Mouse (Mus musculus) MEL (cell line): Measurements from ENCODE around the gene Pipox. TPM values are rescaled to one million over a fixed set of nuclear protein-coding genes. Genes with fewer than 3 reads are reported as not detected.

Experiments
- DNase-seq: peaks from one replicate; pipeline ENCODE4 v3.0.0; 2011; ENCODE audit warnings: low read depth, low spot score
- H3K27ac ChIP-seq: 2 replicates; pipeline ENCODE4 v1.5.1; 2012; ENCODE audit warnings: low read depth, mild to moderate bottlenecking, control low read depth, low read length, moderate library complexity; ENCODE audit not compliant: control insufficient read depth
- H3K27me3 ChIP-seq, 2 experiments: fragments of 150-350 bp in 1 of 2; sonication (generic) in 1 of 2; 2 replicates each; pipeline ENCODE4 v1.6.1; 2012; ENCODE audit warnings: low read length in 2 of 2, mild to moderate bottlenecking in 2 of 2, improper control_type of control experiment in 1 of 2, moderate library complexity in 1 of 2; ENCODE audit not compliant: insufficient read depth in 2 of 2, control insufficient read depth in 1 of 2
- H3K36me3 ChIP-seq, 2 experiments: 2 replicates each; pipeline ENCODE4 v1.6.1; 2012 to 2014; ENCODE audit warnings: low read length in 2 of 2, improper control_type of control experiment in 1 of 2, inconsistent platforms in 1 of 2, mild to moderate bottlenecking in 1 of 2; ENCODE audit not compliant: insufficient read depth in 2 of 2, control insufficient read depth in 1 of 2
- H3K4me1 ChIP-seq, 2 experiments: fragments of 150-350 bp in 1 of 2; sonication (generic) in 1 of 2; 2 replicates each; pipeline ENCODE4 v1.6.1; 2012; ENCODE audit warnings: low read length in 2 of 2, improper control_type of control experiment in 1 of 2, mild to moderate bottlenecking in 1 of 2; ENCODE audit not compliant: insufficient read depth in 2 of 2, control insufficient read depth in 1 of 2
- H3K4me3 ChIP-seq, 2 experiments: fragments of 150-350 bp in 1 of 2; sonication (generic) in 1 of 2; 2 replicates each; pipeline ENCODE4 v1.5.1; 2012; ENCODE audit warnings: low read depth in 2 of 2, low read length in 2 of 2, mild to moderate bottlenecking in 2 of 2, moderate library complexity in 2 of 2, control low read depth in 1 of 2, improper control_type of control experiment in 1 of 2; ENCODE audit not compliant: control insufficient read depth in 1 of 2, insufficient read depth in 1 of 2
- H3K79me2 ChIP-seq: 2 replicates; pipeline ENCODE4 v1.6.1; 2012; ENCODE audit warnings: mild to moderate bottlenecking, low read length, moderate library complexity; ENCODE audit not compliant: control insufficient read depth, poor library complexity, insufficient read depth
- H3K9ac ChIP-seq: 2 replicates; pipeline ENCODE4 v1.6.1; 2012; ENCODE audit warnings: low read depth, mild to moderate bottlenecking, control low read depth, low read length, moderate library complexity; ENCODE audit not compliant: control insufficient read depth, poor library complexity, severe bottlenecking
- H3K9me3 ChIP-seq: fragments of 150-350 bp; sonication (generic); replicated peaks from 2 replicates; pipeline ENCODE4 v1.6.1; 2012; ENCODE audit warnings: mild to moderate bottlenecking, low read length, improper control_type of control experiment, moderate library complexity; ENCODE audit not compliant: insufficient read depth
- CHD2 ChIP-seq: IDR thresholded peaks from 2 replicates; pipeline ENCODE4 v1.6.1; 2011; ENCODE audit warnings: low read length, improper control_type of control experiment
- CTCF ChIP-seq, 3 experiments: IDR thresholded peaks in 2 of 3; conservative IDR thresholded peaks in 1 of 3; 2 replicates each; pipeline ENCODE4 v1.5.1; 2011 to 2012; ENCODE audit warnings: low read length in 3 of 3, low read depth in 2 of 3, mild to moderate bottlenecking in 2 of 3, improper control_type of control experiment in 1 of 3, inconsistent platforms in 1 of 3, mixed read lengths in 1 of 3, moderate library complexity in 1 of 3; ENCODE audit not compliant: control insufficient read depth in 1 of 3, insufficient read depth in 1 of 3, poor library complexity in 1 of 3, severe bottlenecking in 1 of 3
- ETS1 ChIP-seq: IDR thresholded peaks from 2 replicates; pipeline ENCODE4 v1.6.1; 2012; ENCODE audit warnings: low read depth, mild to moderate bottlenecking, inconsistent platforms, low read length, improper control_type of control experiment, moderate library complexity
- JUND ChIP-seq: IDR thresholded peaks from 2 replicates; pipeline ENCODE4 v1.6.1; 2011; ENCODE audit warnings: low read depth, mild to moderate bottlenecking, improper control_type of control experiment, low read length
- MAX ChIP-seq: IDR thresholded peaks from 2 replicates; pipeline ENCODE4 v1.6.1; 2011; ENCODE audit warnings: low read length, improper control_type of control experiment
- MYB ChIP-seq: IDR thresholded peaks from 2 replicates; pipeline ENCODE4 v1.6.1; 2011; ENCODE audit warnings: mild to moderate bottlenecking, low read depth, low read length, improper control_type of control experiment
- MYC ChIP-seq: IDR thresholded peaks from 2 replicates; pipeline ENCODE4 v1.6.1; 2011; ENCODE audit warnings: low read depth, mild to moderate bottlenecking, low read length, improper control_type of control experiment, moderate library complexity
- NRF1 ChIP-seq: IDR thresholded peaks from 2 replicates; pipeline ENCODE4 v1.6.1; 2014; ENCODE audit warnings: low read depth, mild to moderate bottlenecking, inconsistent platforms, low read length, improper control_type of control experiment, moderate library complexity; ENCODE audit not compliant: poor library complexity, insufficient read depth, severe bottlenecking
- POLR2A ChIP-seq, 2 experiments: IDR thresholded peaks; 2 replicates each; pipeline ENCODE4 v1.6.1; 2011 to 2012; ENCODE audit warnings: low read length in 2 of 2, mild to moderate bottlenecking in 2 of 2, control low read depth in 1 of 2, improper control_type of control experiment in 1 of 2, low read depth in 1 of 2, moderate library complexity in 1 of 2; ENCODE audit not compliant: control insufficient read depth in 1 of 2, insufficient read depth in 1 of 2, poor library complexity in 1 of 2
- RAD21 ChIP-seq: IDR thresholded peaks from 2 replicates; pipeline ENCODE4 v1.6.1; 2011; ENCODE audit warnings: mild to moderate bottlenecking, low read depth, low read length, improper control_type of control experiment
- SIN3A ChIP-seq: IDR thresholded peaks from 2 replicates; pipeline ENCODE4 v1.6.1; 2012; ENCODE audit warnings: low read length, improper control_type of control experiment, inconsistent platforms
- TBP ChIP-seq: IDR thresholded peaks from 2 replicates; pipeline ENCODE4 v1.8.0; 2011; ENCODE audit warnings: low read depth, low read length, improper control_type of control experiment
- UBTF ChIP-seq: IDR thresholded peaks from 2 replicates; pipeline ENCODE4 v1.6.1; 2012; ENCODE audit warnings: low read depth, mild to moderate bottlenecking, inconsistent platforms, low read length, improper control_type of control experiment, moderate library complexity, borderline replicate concordance; ENCODE audit not compliant: insufficient read depth
- USF1 ChIP-seq: IDR thresholded peaks from 2 replicates; pipeline ENCODE4 v1.6.1; 2014; ENCODE audit warnings: low read depth, mild to moderate bottlenecking, inconsistent platforms, low read length, improper control_type of control experiment, moderate library complexity
- ZC3H11A ChIP-seq: IDR thresholded peaks from 2 replicates; pipeline ENCODE4 v1.6.1; 2012; ENCODE audit warnings: low read depth, mild to moderate bottlenecking, inconsistent platforms, low read length, improper control_type of control experiment
- ZKSCAN1 ChIP-seq: IDR thresholded peaks from 2 replicates; pipeline ENCODE4 v1.6.1; 2012; ENCODE audit warnings: low read depth, mild to moderate bottlenecking, inconsistent platforms, low read length, improper control_type of control experiment, moderate library complexity
- ZNF384 ChIP-seq: IDR thresholded peaks from 2 replicates; pipeline ENCODE4 v1.6.1; 2012; ENCODE audit warnings: low read depth, mild to moderate bottlenecking, inconsistent platforms, low read length, improper control_type of control experiment
- polyA plus RNA-seq, 2 experiments: library from polyadenylated mRNA; stranded (reverse) in 1 of 2; unstranded in 1 of 2; fragments of >175 nt in 1 of 2; fragments of >200 nt in 1 of 2; gene quantifications; 2 replicates each; pipeline versions ENCODE4 v1.2.1 to v1.2.4; 2012; ENCODE audit warnings: low replicate concordance in 2 of 2, low read depth in 1 of 2; ENCODE audit not compliant: insufficient read length in 2 of 2, insufficient read depth in 1 of 2, missing spikeins in 1 of 2
- total RNA-seq: library from RNA; depleted of rRNA; stranded (reverse); fragments of 300-350 nt; gene quantifications from 2 replicates; pipeline ENCODE4 v1.2.3, GENCODE M21; 2012; rRNA removed

Pipox gene
- total RNA-seq (not detected in 2 replicates), polyA plus RNA-seq (not detected)

- Histone ChIP-seq H3K4me1 (no peaks in the 10 kb centered on the region), H3K9me3 (no peaks in the 10 kb centered on the region), H3K4me3 (no peak within 1 kb of the TSS), H3K27ac (no peak within 1 kb of the TSS), H3K9ac (no peak within 1 kb of the TSS), H3K36me3 (no peaks in the 10 kb centered on the region), H3K79me2 (no peaks in the 10 kb centered on the region), H3K27me3 (peaks cover 25 to 28% of the 10 kb centered on the region in 2 experiments)
- peak; percentile 15 for DNase-seq
- peak in 1 of 3 experiments; percentile 12; a peak in 1 of 6 replicates for TF ChIP-seq CTCF (IDR thresholded peaks at IDR 0.05 in 2 of 3, conservative IDR thresholded peaks at IDR 0.05 in 1 of 3; ENCODE audit: control insufficient read depth in 1 of 3, insufficient read depth in 1 of 3, low read depth in 2 of 3, low read length in 3 of 3, poor library complexity in 1 of 3, severe bottlenecking in 1 of 3)
- no peak for TF ChIP-seq ZNF384
- TF ChIP-seq TBP = no peak
These were observed at the start of gene Pipox for GRCm38 (mm10) chr11:77893787-77894718. Gene Pipox (minus strand): TSS chr11:77894096.

- no peaks in the 10 kb centered on the region for H3K9me3 ChIP-seq
- peaks cover 11% of the 10 kb centered on the region in 2 experiments for H3K27me3 ChIP-seq
- no peak overlapping the region for H3K4me3 ChIP-seq
- no peak for DNase-seq
- TF ChIP-seq ETS1 = no peak
- no peak for TF ChIP-seq ZNF384
- no peak for TF ChIP-seq USF1
- TF ChIP-seq CHD2 = no peak
- no peak for TF ChIP-seq ZKSCAN1
- no peak for TF ChIP-seq TBP
- TF ChIP-seq MYC = no peak
- TF ChIP-seq UBTF = no peak
- TF ChIP-seq, all 39 proteins: peak for 0
- H3K27ac ChIP-seq = no peak overlapping the region
- H3K79me2 ChIP-seq = no peaks in the 10 kb centered on the region
- no peaks in the 10 kb centered on the region for H3K4me1 ChIP-seq
- H3K9ac ChIP-seq = no peak overlapping the region
- H3K36me3 ChIP-seq = no peaks in the 10 kb centered on the region
These were observed 48.3 kb upstream of the Pipox start for GRCm38 (mm10) chr11:77942230-77942629.

- DNase-seq = no peak
- H3K4me3 ChIP-seq = no peak overlapping the region
- no peaks in the 10 kb centered on the region for H3K4me1 ChIP-seq
- H3K9ac ChIP-seq = no peak overlapping the region
- no peak overlapping the region for H3K27ac ChIP-seq
- peaks cover 17 to 22% of the 10 kb centered on the region in 2 experiments for H3K27me3 ChIP-seq
- no peaks in the 10 kb centered on the region for H3K36me3 ChIP-seq
- no peaks in the 10 kb centered on the region for H3K9me3 ChIP-seq
- TF ChIP-seq SIN3A (no peak), RAD21 (no peak), JUND (no peak), ETS1 (no peak), POLR2A (IDR thresholded peaks at IDR 0.05; ENCODE audit: control insufficient read depth in 1 of 2, insufficient read depth in 1 of 2, low read depth in 1 of 2, low read length in 2 of 2, poor library complexity in 1 of 2) (no peak), UBTF (no peak), ZC3H11A (no peak), NRF1 (no peak), CTCF (IDR thresholded peaks at IDR 0.05 in 2 of 3, conservative IDR thresholded peaks at IDR 0.05 in 1 of 3; ENCODE audit: control insufficient read depth in 1 of 3, insufficient read depth in 1 of 3, low read depth in 2 of 3, low read length in 3 of 3, poor library complexity in 1 of 3, severe bottlenecking in 1 of 3) (no peak), MYB (no peak), TBP (no peak), MAX (no peak), CHD2 (no peak)
- H3K79me2 ChIP-seq = no peaks in the 10 kb centered on the region
These were observed 43.9 kb upstream of the Pipox start for GRCm38 (mm10) chr11:77937649-77938410.
